Mouse (Mus musculus): ENCODE measurements around the gene Tpd52l1. TPM values are rescaled to one million over a fixed set of nuclear protein-coding genes. Genes with fewer than 3 reads are reported as not detected.

Tpd52l1 gene
- polyA plus RNA-seq (2015; fragmentation: Nextera tagmentation; extraction: Ambion mirVana), result 13.7 and 15.2 TPM in 2 replicates

- H3K27me3 ChIP-seq (replicated peaks; ENCODE audit: control insufficient read depth, insufficient read depth, low read length), result no peaks in the 10 kb centered on the region
- H3K9ac ChIP-seq (ENCODE audit: low read depth, low read length), result peak within 1 kb of the TSS; percentile 71
- H3K4me2 ChIP-seq (ENCODE audit: low read depth, low read length), result peak within 1 kb of the TSS; percentile 90
- no peaks in the 10 kb centered on the region for H3K9me3 ChIP-seq (ENCODE audit: control insufficient read depth, low read length)
- WGBS, result 1% methylated on average over 59 of the region's 59 CpGs
- H3K27ac ChIP-seq (ENCODE audit: low read length), result no peak within 1 kb of the TSS
- H3K4me3 ChIP-seq (ENCODE audit: low read length), result peak within 1 kb of the TSS; percentile 68
- ATAC-seq, result peak; percentile 99
- H3K36me3 ChIP-seq (ENCODE audit: control insufficient read depth, insufficient read depth, low read length), result no peaks in the 10 kb centered on the region
- H3K4me1 ChIP-seq (ENCODE audit: control insufficient read depth, insufficient read depth, low read length), result no peaks in the 10 kb centered on the region
Observed at GRCm38 (mm10) chr10:31445291-31446124, at the start of gene Tpd52l1. TSS of gene Tpd52l1 (minus strand) at chr10:31445958.

- H3K36me3 ChIP-seq (ENCODE audit: control insufficient read depth, insufficient read depth, low read length), result peaks cover 4% of the 10 kb centered on the region
- no peak overlapping the region for H3K27ac ChIP-seq (ENCODE audit: low read length)
- no peaks in the 10 kb centered on the region for H3K4me1 ChIP-seq (ENCODE audit: control insufficient read depth, insufficient read depth, low read length)
- H3K4me2 ChIP-seq (ENCODE audit: low read depth, low read length), result no peak overlapping the region
- H3K27me3 ChIP-seq (replicated peaks; ENCODE audit: control insufficient read depth, insufficient read depth, low read length), result no peaks in the 10 kb centered on the region
- 0 out of 2 replicates have a peak, but pooled peaks cover 3% of the 10 kb centered on the region for H3K9me3 ChIP-seq (ENCODE audit: control insufficient read depth, low read length)
- H3K4me3 ChIP-seq (ENCODE audit: low read length), result no peak overlapping the region
- ATAC-seq, result peak; percentile 92
- WGBS, result 65% methylated on average over 1 of the region's 1 CpGs
- no peak overlapping the region for H3K9ac ChIP-seq (ENCODE audit: low read depth, low read length)
Observed at GRCm38 (mm10) chr10:31494296-31494695, 48.5 kb upstream of the Tpd52l1 start.

- Histone ChIP-seq H3K27ac (ENCODE audit: low read length) (no peak overlapping the region), H3K4me2 (ENCODE audit: low read depth, low read length) (no peak overlapping the region), H3K4me1 (ENCODE audit: control insufficient read depth, insufficient read depth, low read length) (no peaks in the 10 kb centered on the region), H3K27me3 (replicated peaks; ENCODE audit: control insufficient read depth, insufficient read depth, low read length) (no peaks in the 10 kb centered on the region), H3K9ac (ENCODE audit: low read depth, low read length) (no peak overlapping the region), H3K36me3 (ENCODE audit: control insufficient read depth, insufficient read depth, low read length) (no peaks in the 10 kb centered on the region), H3K9me3 (ENCODE audit: control insufficient read depth, low read length) (no peaks in the 10 kb centered on the region), H3K4me3 (ENCODE audit: low read length) (no peak overlapping the region)
- ATAC-seq, result no peak
- 45% methylated on average over 10 of the region's 10 CpGs for WGBS
Observed at GRCm38 (mm10) chr10:31467043-31467898, 21.5 kb upstream of the Tpd52l1 start.

- H3K27me3 ChIP-seq (replicated peaks; ENCODE audit: control insufficient read depth, insufficient read depth, low read length), result no peaks in the 10 kb centered on the region
- H3K27ac ChIP-seq (ENCODE audit: low read length), result no peak overlapping the region
- H3K4me1 ChIP-seq (ENCODE audit: control insufficient read depth, insufficient read depth, low read length), result no peaks in the 10 kb centered on the region
- H3K9me3 ChIP-seq (ENCODE audit: control insufficient read depth, low read length), result no peaks in the 10 kb centered on the region
- 74% methylated on average over 6 of the region's 6 CpGs for WGBS
- no peak overlapping the region for H3K4me2 ChIP-seq (ENCODE audit: low read depth, low read length)
- no peaks in the 10 kb centered on the region for H3K36me3 ChIP-seq (ENCODE audit: control insufficient read depth, insufficient read depth, low read length)
- no peak for ATAC-seq
- H3K4me3 ChIP-seq (ENCODE audit: low read length), result no peak overlapping the region
- no peak overlapping the region for H3K9ac ChIP-seq (ENCODE audit: low read depth, low read length)
Observed at GRCm38 (mm10) chr10:31465840-31466541, 20.2 kb upstream of the Tpd52l1 start.

DNA sequence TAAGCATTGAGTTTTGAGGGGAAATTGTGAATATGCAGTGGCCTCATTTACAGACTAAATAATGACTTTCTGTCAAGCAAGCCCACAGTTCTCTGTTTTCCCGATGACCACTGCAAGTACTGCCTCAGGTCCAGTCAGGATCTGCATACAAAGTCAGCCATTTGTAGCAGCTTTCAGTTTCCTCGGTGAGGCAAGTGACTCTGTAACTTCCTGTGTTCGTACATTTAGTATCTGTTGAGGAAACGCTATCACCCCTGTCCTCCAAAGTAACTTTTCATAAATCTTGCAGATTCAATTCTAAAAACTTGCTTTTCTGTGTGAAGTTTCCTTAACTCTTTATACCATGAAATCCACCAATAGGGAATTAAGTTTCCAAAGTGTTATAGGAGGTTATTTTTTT, 19.7 kb upstream of the Tpd52l1 start:
- H3K4me2 ChIP-seq (ENCODE audit: low read depth, low read length), result no peak overlapping the region
- H3K27me3 ChIP-seq (replicated peaks; ENCODE audit: control insufficient read depth, insufficient read depth, low read length), result no peaks in the 10 kb centered on the region
- no peaks in the 10 kb centered on the region for H3K36me3 ChIP-seq (ENCODE audit: control insufficient read depth, insufficient read depth, low read length)
- 58% methylated on average over 4 of the region's 4 CpGs for WGBS
- no peak for ATAC-seq
- H3K27ac ChIP-seq (ENCODE audit: low read length), result no peak overlapping the region
- H3K4me1 ChIP-seq (ENCODE audit: control insufficient read depth, insufficient read depth, low read length), result no peaks in the 10 kb centered on the region
- no peaks in the 10 kb centered on the region for H3K9me3 ChIP-seq (ENCODE audit: control insufficient read depth, low read length)
- H3K4me3 ChIP-seq (ENCODE audit: low read length), result no peak overlapping the region
- no peak overlapping the region for H3K9ac ChIP-seq (ENCODE audit: low read depth, low read length)

DNA sequence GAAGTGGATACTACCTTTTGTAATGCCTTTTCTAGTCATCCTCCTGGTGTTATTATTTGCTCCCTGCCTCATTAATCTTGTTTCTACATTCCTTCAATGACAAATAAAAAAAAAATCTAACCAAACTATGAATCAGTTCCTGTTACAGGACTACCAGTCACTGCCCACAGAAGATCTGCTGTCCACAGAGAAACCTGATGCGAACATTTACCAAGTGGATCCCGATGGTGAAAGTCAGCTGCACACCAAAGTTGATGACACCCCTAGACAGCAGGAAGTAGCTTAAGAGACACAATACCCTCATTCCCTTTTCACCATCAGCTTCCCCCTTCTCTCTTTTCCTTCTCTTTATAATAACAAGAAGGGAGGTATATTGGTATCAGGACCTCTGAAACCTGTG, 17.3 kb upstream of the Tpd52l1 start:
- ATAC-seq, result no peak
- no peaks in the 10 kb centered on the region for H3K36me3 ChIP-seq (ENCODE audit: control insufficient read depth, insufficient read depth, low read length)
- no peak overlapping the region for H3K4me3 ChIP-seq (ENCODE audit: low read length)
- no peak overlapping the region for H3K9ac ChIP-seq (ENCODE audit: low read depth, low read length)
- no peak overlapping the region for H3K4me2 ChIP-seq (ENCODE audit: low read depth, low read length)
- H3K9me3 ChIP-seq (ENCODE audit: control insufficient read depth, low read length), result no peaks in the 10 kb centered on the region
- H3K4me1 ChIP-seq (ENCODE audit: control insufficient read depth, insufficient read depth, low read length), result no peaks in the 10 kb centered on the region
- WGBS, result 92% methylated on average over 2 of the region's 2 CpGs
- H3K27me3 ChIP-seq (replicated peaks; ENCODE audit: control insufficient read depth, insufficient read depth, low read length), result no peaks in the 10 kb centered on the region
- H3K27ac ChIP-seq (ENCODE audit: low read length), result no peak overlapping the region

- no peak overlapping the region for H3K4me2 ChIP-seq (ENCODE audit: low read depth, low read length)
- no peaks in the 10 kb centered on the region for H3K4me1 ChIP-seq (ENCODE audit: control insufficient read depth, insufficient read depth, low read length)
- H3K9me3 ChIP-seq (ENCODE audit: control insufficient read depth, low read length), result no peaks in the 10 kb centered on the region
- no peaks in the 10 kb centered on the region for H3K27me3 ChIP-seq (replicated peaks; ENCODE audit: control insufficient read depth, insufficient read depth, low read length)
- no peak overlapping the region for H3K9ac ChIP-seq (ENCODE audit: low read depth, low read length)
- no peak for ATAC-seq
- 69% methylated on average over 1 of the region's 1 CpGs for WGBS
- H3K4me3 ChIP-seq (ENCODE audit: low read length), result no peak overlapping the region
- no peaks in the 10 kb centered on the region for H3K36me3 ChIP-seq (ENCODE audit: control insufficient read depth, insufficient read depth, low read length)
- H3K27ac ChIP-seq (ENCODE audit: low read length), result no peak overlapping the region
Observed at GRCm38 (mm10) chr10:31456806-31457205, 11.0 kb upstream of the Tpd52l1 start.

- no peak overlapping the region for H3K9ac ChIP-seq (ENCODE audit: low read depth, low read length)
- H3K9me3 ChIP-seq (ENCODE audit: control insufficient read depth, low read length), result no peaks in the 10 kb centered on the region
- no peaks in the 10 kb centered on the region for H3K4me1 ChIP-seq (ENCODE audit: control insufficient read depth, insufficient read depth, low read length)
- H3K4me3 ChIP-seq (ENCODE audit: low read length), result no peak overlapping the region
- 27% methylated on average over 1 of the region's 1 CpGs for WGBS
- no peaks in the 10 kb centered on the region for H3K36me3 ChIP-seq (ENCODE audit: control insufficient read depth, insufficient read depth, low read length)
- H3K4me2 ChIP-seq (ENCODE audit: low read depth, low read length), result no peak overlapping the region
- H3K27ac ChIP-seq (ENCODE audit: low read length), result no peak overlapping the region
- H3K27me3 ChIP-seq (replicated peaks; ENCODE audit: control insufficient read depth, insufficient read depth, low read length), result no peaks in the 10 kb centered on the region
- ATAC-seq, result no peak
Observed at GRCm38 (mm10) chr10:31447083-31447482, 1.3 kb upstream of the Tpd52l1 start.

- H3K4me1 ChIP-seq (ENCODE audit: control insufficient read depth, insufficient read depth, low read length), result no peaks in the 10 kb centered on the region
- H3K36me3 ChIP-seq (ENCODE audit: control insufficient read depth, insufficient read depth, low read length), result no peaks in the 10 kb centered on the region
- H3K4me3 ChIP-seq (ENCODE audit: low read length), result no peak overlapping the region
- no peak overlapping the region for H3K4me2 ChIP-seq (ENCODE audit: low read depth, low read length)
- no peak overlapping the region for H3K27ac ChIP-seq (ENCODE audit: low read length)
- no peak overlapping the region for H3K9ac ChIP-seq (ENCODE audit: low read depth, low read length)
- no peaks in the 10 kb centered on the region for H3K9me3 ChIP-seq (ENCODE audit: control insufficient read depth, low read length)
- no peak for ATAC-seq
- WGBS, result 80% methylated on average over 7 of the region's 7 CpGs
- H3K27me3 ChIP-seq (replicated peaks; ENCODE audit: control insufficient read depth, insufficient read depth, low read length), result no peaks in the 10 kb centered on the region
Observed at GRCm38 (mm10) chr10:31444206-31444605, 1.6 kb downstream of the Tpd52l1 start.
